Mouse (Mus musculus): ENCODE measurements around the gene Olfr69. TPM values are rescaled to one million over a fixed set of nuclear protein-coding genes. Genes with fewer than 3 reads are reported as not detected.
"Not testable (repeated sequence)": the region's sequence is repeated elsewhere in the genome, so short reads cannot be mapped to it uniquely, and the experiment has no call there.

Olfr69 gene
- not detected in 2 replicates for polyA plus RNA-seq (2016; fragmentation: Nextera tagmentation; extraction: Ambion mirVana)

DNA sequence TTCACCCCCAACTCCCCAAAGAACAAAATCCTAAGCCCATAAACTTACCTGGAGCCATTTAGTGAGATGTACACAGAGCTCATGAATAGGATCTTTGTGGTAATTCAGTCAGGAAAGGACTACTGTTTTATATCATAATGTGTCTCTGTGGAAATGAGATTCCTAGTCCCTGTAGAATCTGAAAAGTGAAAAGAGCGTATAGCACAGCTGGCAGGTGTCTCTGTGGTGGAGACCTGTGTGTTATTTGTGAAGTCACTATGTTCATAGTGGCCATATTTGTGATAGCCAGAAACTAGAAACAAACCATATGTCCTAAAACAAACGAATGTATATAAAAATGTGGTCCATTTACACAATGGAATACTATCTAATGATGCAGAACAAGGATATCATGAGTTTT is at the start of gene Olfr69:
TSS of gene Olfr69 (minus strand) at position 101 of the 400 bp plus-strand sequence.
- no peak within 1 kb of the TSS for H3K4me2 ChIP-seq (replicated peaks)
- no peaks in the 10 kb centered on the region for H3K4me1 ChIP-seq

DNA sequence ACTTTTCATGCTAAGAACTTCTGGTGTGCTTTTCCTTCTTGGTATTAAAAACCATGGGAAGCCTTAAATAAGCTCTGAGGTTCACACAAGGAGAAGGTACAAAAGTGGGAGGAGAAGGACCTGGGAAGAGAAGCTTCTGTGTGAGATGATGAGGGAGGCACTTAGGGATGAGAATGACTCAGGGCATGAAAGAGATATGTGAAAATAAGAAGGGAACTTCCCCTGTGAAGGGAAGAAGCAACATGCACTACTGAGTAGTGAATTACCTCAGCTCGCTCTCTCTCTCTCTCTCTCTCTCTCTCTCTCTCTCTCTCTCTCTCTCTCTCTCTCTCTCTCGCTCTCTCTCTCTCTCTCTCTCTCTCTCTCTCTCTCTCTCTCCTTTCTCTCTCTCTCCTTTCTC is 43.7 kb upstream of the Olfr69 start:
- no CpG with 5 or more reads among the region's 2 CpGs for WGBS
- H3K9ac ChIP-seq; H3K4me3 ChIP-seq; H3K4me1 ChIP-seq; H3K9me3 ChIP-seq (replicated peaks); H3K27ac ChIP-seq; H3K36me3 ChIP-seq; H3K4me2 ChIP-seq (replicated peaks); ATAC-seq (ENCODE audit: low FRiP score); H3K27me3 ChIP-seq: not testable (repeated sequence)

More for the DNA sequence above, at the start of gene Olfr69:
- WGBS, result 73% methylated on average over 2 of the region's 2 CpGs
- no peaks in the 10 kb centered on the region for H3K27me3 ChIP-seq
- ATAC-seq (ENCODE audit: low FRiP score), result no peak
- H3K4me3 ChIP-seq, result no peak within 1 kb of the TSS
- no peak within 1 kb of the TSS for H3K9ac ChIP-seq
- H3K36me3 ChIP-seq, result no peaks in the 10 kb centered on the region
- H3K27ac ChIP-seq, result no peak within 1 kb of the TSS
- H3K9me3 ChIP-seq (replicated peaks), result no peaks in the 10 kb centered on the region

DNA sequence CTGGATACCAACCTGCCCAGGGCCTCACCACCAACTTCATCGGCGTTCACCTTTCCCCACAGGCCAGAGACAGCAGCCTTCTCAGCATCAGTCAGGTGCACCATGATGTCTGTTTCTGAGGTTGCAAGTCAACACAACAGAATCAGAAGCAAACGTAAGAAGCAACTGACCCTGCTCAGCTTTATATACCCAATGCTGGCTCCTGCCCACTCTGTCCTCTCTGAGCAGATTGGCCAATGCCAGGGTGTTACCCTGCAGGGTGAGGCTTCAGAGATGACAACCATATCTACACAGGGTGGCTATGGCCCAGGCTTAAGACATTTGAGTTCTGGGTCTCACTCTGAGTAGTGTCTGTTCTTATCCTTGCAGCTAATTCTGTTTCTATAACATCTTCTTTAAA is 42.4 kb upstream of the Olfr69 start, which contains the start of gene Hbb-bt:
TSS of gene Hbb-bt (minus strand) at position 231 of the 400 bp plus-strand sequence.
- H3K4me1 ChIP-seq, result no peaks in the 10 kb centered on the region
- H3K36me3 ChIP-seq, result no peaks in the 10 kb centered on the region
- no peak within 1 kb of the TSS for H3K4me2 ChIP-seq (replicated peaks)
- no peak for ATAC-seq (ENCODE audit: low FRiP score)
- 88% methylated on average over 3 of the region's 3 CpGs for WGBS
- no peak within 1 kb of the TSS for H3K27ac ChIP-seq
- H3K9me3 ChIP-seq (replicated peaks), result no peaks in the 10 kb centered on the region
- no peak within 1 kb of the TSS for H3K9ac ChIP-seq
- H3K27me3 ChIP-seq, result no peaks in the 10 kb centered on the region
- no peak within 1 kb of the TSS for H3K4me3 ChIP-seq

DNA sequence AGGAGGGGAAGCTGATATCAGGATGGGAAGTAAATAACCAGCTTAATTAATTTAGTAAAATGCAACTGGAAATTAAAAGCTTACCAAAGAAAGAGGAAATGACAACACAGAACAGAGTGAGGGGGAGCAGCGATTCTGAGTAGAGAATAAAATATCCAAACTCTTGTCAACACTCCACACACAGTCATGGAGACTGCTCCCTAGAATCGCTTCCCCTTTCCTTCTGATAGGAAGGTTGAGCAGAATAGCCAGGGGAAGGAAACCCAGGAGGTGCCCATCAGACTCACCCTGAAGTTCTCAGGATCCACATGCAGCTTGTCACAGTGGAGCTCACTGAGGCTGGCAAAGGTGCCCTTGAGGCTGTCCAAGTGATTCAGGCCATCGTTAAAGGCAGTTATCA is 41.8 kb upstream of the Olfr69 start:
- H3K4me1 ChIP-seq; H3K27ac ChIP-seq; H3K9me3 ChIP-seq (replicated peaks); H3K4me3 ChIP-seq; H3K4me2 ChIP-seq (replicated peaks); H3K27me3 ChIP-seq; H3K9ac ChIP-seq; ATAC-seq (ENCODE audit: low FRiP score); H3K36me3 ChIP-seq: not testable (repeated sequence)
- no CpG with 5 or more reads among the region's 3 CpGs for WGBS

DNA sequence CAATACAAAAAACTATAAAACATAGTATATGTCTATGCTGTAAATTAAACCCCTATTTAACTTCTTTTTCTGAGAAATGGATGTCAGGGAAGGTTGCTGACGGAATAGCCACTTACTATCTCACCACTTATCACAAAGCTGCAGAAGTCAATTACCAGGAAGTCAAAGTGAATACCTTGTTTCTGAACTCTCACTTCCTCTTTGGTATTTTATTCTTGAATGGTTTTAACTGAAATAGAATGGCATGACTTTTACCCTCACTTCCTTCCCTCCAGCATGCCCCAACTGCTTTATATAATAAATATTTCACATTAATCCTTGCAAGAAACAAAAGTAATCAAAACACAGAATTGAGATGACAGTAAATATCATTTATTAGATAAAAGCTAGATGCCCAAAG is 40.8 kb upstream of the Olfr69 start:
- H3K4me1 ChIP-seq, result no peaks in the 10 kb centered on the region
- H3K27ac ChIP-seq, result no peak overlapping the region
- no peak overlapping the region for H3K9ac ChIP-seq
- no peaks in the 10 kb centered on the region for H3K9me3 ChIP-seq (replicated peaks)
- no peak for ATAC-seq (ENCODE audit: low FRiP score)
- no peak overlapping the region for H3K4me2 ChIP-seq (replicated peaks)
- no peaks in the 10 kb centered on the region for H3K27me3 ChIP-seq
- no peaks in the 10 kb centered on the region for H3K36me3 ChIP-seq
- no peak overlapping the region for H3K4me3 ChIP-seq
- 78% methylated on average over 1 of the region's 1 CpGs for WGBS

DNA sequence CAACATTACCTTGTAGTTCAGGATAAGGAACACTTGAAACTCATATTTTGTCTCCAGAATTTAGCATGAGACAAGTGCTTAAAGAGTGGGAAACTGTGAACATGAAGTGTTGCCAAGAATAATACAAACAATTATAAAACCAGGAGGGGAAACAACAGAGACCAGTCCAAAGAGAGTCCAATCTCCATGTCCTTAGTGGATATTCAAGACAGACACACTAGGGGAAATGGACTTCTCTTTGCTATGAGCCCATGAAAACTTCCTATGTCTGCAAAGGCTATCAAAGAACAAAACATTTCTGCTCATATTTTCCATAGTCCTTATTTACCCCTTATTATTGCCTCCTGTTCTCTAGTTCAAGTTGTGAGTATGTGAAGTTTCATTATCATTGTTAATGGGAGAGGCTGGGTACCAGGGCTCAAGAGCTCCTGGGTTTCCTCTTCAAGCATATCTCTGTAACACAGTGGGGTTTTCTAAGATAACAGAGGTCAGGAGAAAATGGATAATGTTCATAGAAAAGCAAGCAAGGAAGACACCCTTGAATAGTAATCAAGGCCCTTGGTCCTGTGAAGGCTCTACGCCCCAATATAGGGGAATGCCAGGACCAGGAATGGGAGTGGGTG is 39.9 kb upstream of the Olfr69 start:
- WGBS, result 100% methylated on average over 1 of the region's 1 CpGs
- H3K9me3 ChIP-seq (replicated peaks), result no peaks in the 10 kb centered on the region
- no peak overlapping the region for H3K4me2 ChIP-seq (replicated peaks)
- no peaks in the 10 kb centered on the region for H3K4me1 ChIP-seq
- no peak for ATAC-seq (ENCODE audit: low FRiP score)
- H3K27me3 ChIP-seq, result no peaks in the 10 kb centered on the region
- no peak overlapping the region for H3K9ac ChIP-seq
- no peak overlapping the region for H3K4me3 ChIP-seq
- H3K36me3 ChIP-seq, result no peaks in the 10 kb centered on the region
- H3K27ac ChIP-seq, result no peak overlapping the region

DNA sequence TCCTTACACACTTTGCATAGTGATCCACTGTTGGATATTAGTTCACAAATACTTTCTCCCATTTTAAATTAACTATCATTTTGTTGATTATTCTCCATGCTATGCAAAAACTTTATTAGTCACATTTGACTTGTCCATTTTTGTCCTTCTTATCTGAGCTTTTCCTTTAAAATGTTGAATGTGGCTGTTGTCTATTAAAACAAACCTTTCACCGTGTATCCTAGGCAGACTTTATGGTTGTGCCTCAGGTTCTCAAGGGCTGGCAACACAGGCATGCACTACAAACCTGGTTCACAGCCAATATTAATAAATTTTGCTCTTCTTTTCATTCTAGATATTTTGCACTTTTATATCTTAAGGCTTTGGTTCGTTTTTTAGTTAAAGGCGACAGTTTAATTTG is 39.4 kb upstream of the Olfr69 start:
- Histone ChIP-seq H3K27ac (no peak overlapping the region), H3K9ac (no peak overlapping the region)
- ATAC-seq (ENCODE audit: low FRiP score), result no peak

DNA sequence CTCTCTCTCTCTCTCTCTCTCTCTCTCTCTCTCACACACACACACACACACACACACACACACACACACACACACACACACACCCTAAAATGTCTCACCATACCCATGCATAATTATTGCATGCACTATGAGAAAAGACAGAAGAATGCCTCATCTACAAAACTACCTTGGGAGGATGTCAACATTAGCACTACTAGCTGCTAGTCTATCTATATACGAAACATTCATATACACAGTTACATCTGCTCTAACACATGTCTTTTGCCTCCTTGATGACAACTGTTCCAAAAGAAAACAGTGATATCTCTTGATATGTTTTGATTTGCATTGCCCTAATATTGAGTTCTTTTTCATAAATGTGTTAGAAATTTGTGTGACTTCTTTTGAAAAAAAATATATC is 38.9 kb upstream of the Olfr69 start:
- no peak overlapping the region for H3K4me2 ChIP-seq (replicated peaks)
- no peak overlapping the region for H3K4me3 ChIP-seq
- no peak for ATAC-seq (ENCODE audit: low FRiP score)
- H3K27ac ChIP-seq, result no peak overlapping the region
- H3K4me1 ChIP-seq, result no peaks in the 10 kb centered on the region
- no peaks in the 10 kb centered on the region for H3K9me3 ChIP-seq (replicated peaks)
- no peak overlapping the region for H3K9ac ChIP-seq
- no peaks in the 10 kb centered on the region for H3K36me3 ChIP-seq
- no peaks in the 10 kb centered on the region for H3K27me3 ChIP-seq
- WGBS, result 78% methylated on average over 1 of the region's 1 CpGs

More for the DNA sequence above, 39.4 kb upstream of the Olfr69 start:
- Histone ChIP-seq H3K36me3 (no peaks in the 10 kb centered on the region), H3K4me2 (replicated peaks) (no peak overlapping the region), H3K4me3 (no peak overlapping the region), H3K27me3 (no peaks in the 10 kb centered on the region), H3K9me3 (replicated peaks) (no peaks in the 10 kb centered on the region), H3K4me1 (no peaks in the 10 kb centered on the region)
- WGBS, result 90% methylated on average over 3 of the region's 3 CpGs

DNA sequence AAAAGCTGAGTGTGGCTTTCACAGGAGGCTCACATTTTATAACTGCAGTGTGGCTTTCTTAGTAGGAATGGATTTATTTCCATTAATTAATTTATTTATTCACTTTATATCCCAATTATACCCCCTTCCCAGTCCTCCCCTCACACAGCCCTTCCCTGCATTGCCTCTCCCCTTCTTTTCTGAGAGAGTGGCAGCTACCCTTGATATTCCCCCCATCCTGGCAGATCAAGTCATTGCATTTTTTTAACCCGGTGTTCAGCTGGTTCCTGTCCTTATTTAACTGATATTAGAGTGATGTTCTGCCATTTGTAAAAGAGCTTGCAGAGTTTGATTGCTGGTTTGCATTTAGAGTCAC is 38.4 kb upstream of the Olfr69 start:
- H3K4me2 ChIP-seq (replicated peaks), result no peak overlapping the region
- H3K4me3 ChIP-seq, result no peak overlapping the region
- no peak overlapping the region for H3K9ac ChIP-seq
- no peaks in the 10 kb centered on the region for H3K36me3 ChIP-seq
- H3K9me3 ChIP-seq (replicated peaks), result no peaks in the 10 kb centered on the region
- no peaks in the 10 kb centered on the region for H3K27me3 ChIP-seq
- WGBS, result 84% methylated on average over 1 of the region's 1 CpGs
- no peak for ATAC-seq (ENCODE audit: low FRiP score)
- H3K4me1 ChIP-seq, result no peaks in the 10 kb centered on the region
- no peak overlapping the region for H3K27ac ChIP-seq

DNA sequence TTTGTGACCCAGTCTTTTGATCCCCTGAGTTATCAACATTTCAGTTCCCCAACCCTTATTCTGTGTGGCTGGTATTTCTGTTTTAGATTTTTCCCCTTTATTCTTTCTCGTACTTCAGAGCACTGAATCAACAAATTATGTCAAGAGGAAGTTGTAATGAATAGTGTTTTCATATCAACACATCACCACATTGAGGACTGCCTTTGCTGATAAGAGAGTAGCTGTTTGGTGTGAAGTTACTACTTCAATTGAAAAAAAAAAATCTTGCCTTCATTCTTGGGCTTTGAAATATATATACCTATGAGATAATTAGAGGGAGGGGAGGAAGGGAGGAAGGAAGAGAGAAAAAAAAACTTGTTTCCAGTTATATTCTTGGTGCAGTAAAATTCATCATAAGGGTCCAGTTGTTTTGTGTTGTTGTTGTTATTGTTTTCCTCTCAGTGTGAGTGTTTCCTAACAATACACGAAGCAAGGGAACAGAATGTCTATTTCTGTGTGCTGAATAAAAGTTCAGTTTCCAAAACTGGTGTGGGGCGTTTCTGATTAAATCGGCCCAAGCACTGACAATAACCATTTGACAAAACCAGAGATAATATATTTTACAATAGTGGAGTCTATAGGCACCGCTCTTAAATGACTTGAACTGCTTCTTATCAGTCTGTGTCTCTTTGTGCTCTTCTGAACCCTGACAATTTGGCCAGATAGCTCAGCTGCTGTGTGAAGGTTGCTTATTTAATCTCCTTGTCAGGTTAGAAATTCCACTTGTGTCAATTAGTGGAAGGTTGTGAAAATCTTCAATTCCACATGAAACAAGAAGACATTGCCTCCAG is 37.8 kb upstream of the Olfr69 start:
- Histone ChIP-seq H3K36me3 (no peaks in the 10 kb centered on the region), H3K27ac (no peak overlapping the region), H3K4me3 (no peak overlapping the region), H3K27me3 (no peaks in the 10 kb centered on the region), H3K9me3 (replicated peaks) (no peaks in the 10 kb centered on the region), H3K9ac (no peak overlapping the region), H3K4me2 (replicated peaks) (no peak overlapping the region), H3K4me1 (no peaks in the 10 kb centered on the region)
- no peak for ATAC-seq (ENCODE audit: low FRiP score)
- 72% methylated on average over 5 of the region's 5 CpGs for WGBS

DNA sequence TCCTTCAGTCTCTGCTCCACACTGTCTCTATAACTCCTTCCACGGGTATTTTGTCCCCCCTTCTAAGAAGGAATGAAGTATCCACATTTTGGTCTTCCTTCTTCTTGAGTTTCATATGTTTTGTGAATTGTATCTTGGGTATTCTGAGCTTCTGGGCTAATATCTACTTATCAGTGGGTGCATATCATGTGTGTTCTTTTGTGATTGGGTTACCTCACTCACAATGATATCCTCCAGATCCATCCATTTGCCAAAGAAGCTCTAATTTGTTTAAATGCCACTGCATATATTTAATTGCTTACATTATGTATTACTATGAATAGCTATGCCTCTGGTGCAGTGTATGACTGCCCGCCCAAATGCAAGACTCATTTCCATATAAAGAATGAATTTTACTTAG is 36.7 kb upstream of the Olfr69 start:
- H3K9me3 ChIP-seq (replicated peaks); H3K9ac ChIP-seq; H3K4me3 ChIP-seq; H3K4me2 ChIP-seq (replicated peaks); H3K27ac ChIP-seq; H3K4me1 ChIP-seq; ATAC-seq (ENCODE audit: low FRiP score); H3K36me3 ChIP-seq; H3K27me3 ChIP-seq: not testable (repeated sequence)
- WGBS, result 91% methylated on average over 2 of the region's 2 CpGs

DNA sequence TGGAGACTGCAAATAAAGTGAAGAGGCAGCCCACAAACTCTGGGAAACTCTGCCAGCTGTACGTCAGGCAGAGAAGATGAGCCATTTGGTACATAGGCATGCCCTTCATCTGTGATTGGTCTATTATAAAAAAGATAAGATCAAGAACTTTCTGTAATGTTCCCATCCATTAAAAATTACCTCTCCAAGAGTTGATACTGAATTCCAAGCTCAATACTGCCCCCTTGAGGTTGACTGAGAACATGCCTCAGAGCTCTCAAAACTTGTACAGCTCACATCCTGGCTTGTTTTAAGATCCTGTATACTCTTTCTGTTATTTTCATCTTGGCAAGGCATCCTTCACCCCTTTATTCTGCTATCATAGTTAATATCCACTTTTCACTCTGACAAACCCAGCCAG is 35.5 kb upstream of the Olfr69 start:
- no peak overlapping the region for H3K9ac ChIP-seq
- no peaks in the 10 kb centered on the region for H3K4me1 ChIP-seq
- H3K36me3 ChIP-seq, result no peaks in the 10 kb centered on the region
- no peaks in the 10 kb centered on the region for H3K27me3 ChIP-seq
- 71% methylated on average over 1 of the region's 1 CpGs for WGBS
- no peak overlapping the region for H3K4me3 ChIP-seq
- H3K4me2 ChIP-seq (replicated peaks), result no peak overlapping the region
- ATAC-seq (ENCODE audit: low FRiP score), result no peak
- no peaks in the 10 kb centered on the region for H3K9me3 ChIP-seq (replicated peaks)
- H3K27ac ChIP-seq, result no peak overlapping the region

Data from hindbrain, embryonic 12.5 days (tissue).